Mouse (Mus musculus): ENCODE data around the gene Hmgcl. TPM values are rescaled to one million over a fixed set of nuclear protein-coding genes. Genes with fewer than 3 reads are reported as not detected.

Hmgcl gene
- total RNA-seq, 4 experiments from 2014 or later, result 83.3 to 91.3 (median 85.0) TPM

GRCm38 (mm10) chr4:135986301-135986942 is 40.2 kb downstream of the Hmgcl start:
- no peak for DNase-seq (ENCODE audit: low spot score)

DNA sequence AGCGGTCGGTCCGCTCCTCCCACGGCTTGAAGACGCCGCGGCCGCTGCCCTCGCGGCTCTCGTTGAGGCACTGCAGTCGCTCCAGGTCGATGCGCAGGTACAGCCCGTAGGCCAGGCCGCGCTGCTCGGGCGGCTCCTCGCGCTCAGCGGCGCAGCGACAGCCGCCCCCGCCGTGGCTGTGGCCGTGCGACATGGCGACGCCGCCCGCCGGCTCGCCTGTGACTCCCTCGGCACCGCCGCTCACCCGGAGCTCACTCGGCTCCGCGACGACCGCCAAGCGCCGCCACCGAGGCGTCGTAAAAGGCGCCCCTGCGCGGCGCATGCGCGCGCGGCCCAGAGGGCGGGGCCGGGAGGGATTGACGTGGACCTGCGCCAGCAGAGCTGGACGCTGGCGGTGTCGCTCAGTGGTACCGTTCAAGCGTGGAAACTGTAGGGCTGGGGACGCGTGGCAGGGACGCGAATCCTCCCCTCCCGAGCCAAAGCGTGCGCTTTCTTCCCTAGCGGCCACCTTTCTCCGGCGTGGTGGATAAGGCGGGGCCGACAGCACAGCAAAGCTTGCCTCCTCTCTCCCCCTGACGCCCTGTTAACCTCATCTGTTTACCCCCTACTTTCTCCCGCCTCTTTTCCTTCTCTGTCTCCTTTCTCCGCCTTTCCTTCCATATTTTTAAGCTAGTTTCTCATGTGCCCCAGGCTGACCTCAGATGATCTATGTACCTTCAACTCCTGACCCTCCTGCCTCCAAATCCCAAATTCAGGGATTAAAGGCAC is 40.9 kb downstream of the Hmgcl start, which contains the start of gene Pithd1:
Gene Pithd1, minus strand, starts transcription at position 322 of the 768 bp plus-strand sequence.
- peak; percentile 90 for DNase-seq (ENCODE audit: low spot score)

DNA sequence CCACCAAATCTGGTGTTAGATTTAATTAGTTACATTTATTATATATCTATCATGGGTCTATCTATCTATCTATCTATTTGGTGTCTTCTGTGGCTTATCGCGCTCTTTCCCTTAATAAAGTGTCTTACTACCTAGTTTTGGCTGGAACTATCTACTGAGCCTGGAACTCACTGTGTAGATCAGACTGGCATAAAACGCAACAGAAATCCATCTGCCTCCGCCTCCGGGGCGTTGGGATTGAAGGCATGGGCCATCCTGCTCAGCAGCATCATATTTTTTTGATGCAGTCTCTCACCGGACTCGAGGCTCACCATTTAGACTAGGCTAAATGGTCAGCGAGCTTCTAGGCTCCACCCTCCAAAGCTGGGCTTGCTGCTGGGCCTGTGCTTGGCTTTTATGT is 41.5 kb downstream of the Hmgcl start:
- DNase-seq (ENCODE audit: low spot score), result no peak

GRCm38 (mm10) chr4:135993941-135994340 is 47.7 kb downstream of the Hmgcl start:
- DNase-seq (ENCODE audit: low spot score), result no peak

DNA sequence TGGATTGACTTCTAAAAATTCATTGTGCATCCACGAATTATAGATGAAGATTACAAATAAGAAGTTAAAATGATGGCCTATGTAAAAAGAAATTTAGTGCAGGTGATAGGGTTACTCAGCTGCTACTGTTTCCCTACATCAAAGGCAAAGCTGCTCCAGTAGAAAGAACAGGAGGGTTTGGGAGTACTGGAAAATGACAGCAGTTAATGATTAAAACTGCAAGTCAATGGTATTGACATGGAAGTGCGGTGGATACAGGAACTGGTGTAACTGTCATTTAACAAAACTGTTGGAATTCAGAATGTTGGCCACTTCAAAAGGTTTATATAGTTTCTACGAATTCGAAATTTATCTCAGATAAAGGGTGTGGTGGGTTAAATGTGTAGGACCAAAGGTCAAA is 48.9 kb downstream of the Hmgcl start:
- no peak for DNase-seq (ENCODE audit: low spot score)

DNA sequence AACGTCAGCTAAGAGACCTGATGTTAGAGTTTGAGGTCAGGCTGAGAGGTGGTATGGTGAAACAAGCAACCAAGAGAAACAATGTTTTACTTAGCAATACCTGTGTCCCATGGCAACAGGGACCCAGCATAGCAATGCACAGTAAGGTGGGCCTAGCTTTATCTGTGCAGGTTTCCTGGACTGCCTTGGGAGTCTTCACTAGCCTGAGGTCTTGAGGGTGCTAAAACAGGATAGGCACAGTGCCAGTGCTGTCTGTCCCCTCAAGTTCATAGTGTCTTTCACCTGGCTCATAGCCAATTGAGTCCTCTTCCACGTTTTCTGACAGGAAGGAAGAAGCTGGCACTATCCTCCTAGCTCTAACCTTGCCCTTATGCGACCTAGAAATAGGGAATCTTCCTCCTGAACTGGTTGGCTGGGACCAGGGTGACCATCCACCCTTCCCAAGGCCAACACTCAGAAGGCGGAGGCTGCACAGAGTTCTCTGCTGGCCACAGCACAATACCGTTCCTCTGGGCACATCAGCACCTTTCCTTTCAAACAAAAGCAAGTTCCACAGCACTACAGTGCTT is 57.9 kb downstream of the Hmgcl start:
- no peak for DNase-seq (ENCODE audit: low spot score)

GRCm38 (mm10) chr4:136004921-136005320 is 58.7 kb downstream of the Hmgcl start:
- DNase-seq (ENCODE audit: low spot score), result no peak

DNA sequence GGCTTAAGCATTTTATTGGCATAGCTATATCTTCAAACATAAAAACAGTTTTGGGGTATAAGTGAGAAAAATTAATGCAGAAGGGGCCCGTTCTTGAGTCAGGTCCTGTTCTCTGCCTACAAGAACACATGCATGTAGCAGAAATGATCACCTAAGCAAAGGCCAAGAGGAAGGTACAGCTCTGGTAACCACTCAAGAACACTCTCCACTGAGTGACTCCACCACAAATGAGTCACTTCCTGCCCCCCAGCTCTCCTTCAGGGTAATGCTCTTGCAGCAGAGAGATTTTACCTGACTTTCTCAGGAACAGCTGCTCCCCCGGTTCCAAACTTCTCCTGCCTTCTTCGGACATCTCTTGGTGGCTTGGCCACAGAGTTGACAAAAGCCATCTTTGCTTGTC is 60.6 kb downstream of the Hmgcl start:
- no peak for DNase-seq (ENCODE audit: low spot score)

- no peak for DNase-seq (ENCODE audit: low spot score)
These were observed 62.7 kb downstream of the Hmgcl start for GRCm38 (mm10) chr4:136008782-136009447.

DNA sequence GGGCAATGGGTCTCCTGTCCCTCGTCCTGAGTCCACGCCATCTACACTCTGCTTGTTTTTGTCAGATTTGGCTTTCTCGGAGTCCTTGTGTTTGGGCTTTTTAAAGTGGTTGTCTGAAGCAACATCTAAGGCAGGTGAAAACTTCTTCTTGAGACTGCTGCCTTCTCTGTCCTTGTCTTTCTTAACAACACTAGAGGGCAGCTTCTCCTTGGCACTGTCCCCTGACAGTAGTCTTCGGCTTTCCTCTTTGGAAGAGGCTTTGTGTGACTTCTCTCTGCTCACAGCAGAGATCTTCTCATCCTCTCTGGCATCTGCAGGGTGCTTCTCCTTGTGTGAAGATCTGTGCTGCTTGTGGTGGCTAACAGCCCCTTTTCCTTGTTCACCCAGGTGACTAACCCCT is 64.3 kb downstream of the Hmgcl start:
- DNase-seq (ENCODE audit: low spot score), result no peak

Other genes with a start within 250 kb of the Hmgcl start
- under 1 TPM; 0.35 to 0.59 (median 0.39) TPM for gene Il22ra1, start 218.3 kb upstream of the Hmgcl start, total RNA-seq (2022)
- 1 to 10 TPM in 3 of 4 experiments, under 1 TPM in 1; 0.84 to 2.7 (median 1.6) TPM for gene Myom3, start 186.7 kb upstream of the Hmgcl start, total RNA-seq (2022)
- 10 to 100 TPM; 33.2 to 42.3 (median 37.9) TPM for gene Srsf10, start 90.7 kb upstream of the Hmgcl start, total RNA-seq (2022)
- 10 to 100 TPM; 51.2 to 75.7 (median 66.5) TPM for gene Pnrc2, start 72.6 kb upstream of the Hmgcl start, total RNA-seq (2022)
- under 1 TPM; 0.22 to 0.57 (median 0.36) TPM for gene Cnr2, start 51.1 kb upstream of the Hmgcl start, total RNA-seq (2022)
- 10 to 100 TPM; 29.8 to 40.8 (median 34.6) TPM for gene Fuca1, start 25.7 kb upstream of the Hmgcl start, total RNA-seq (2022)
- gene Gale, start 17.3 kb downstream of the Hmgcl start, total RNA-seq (2022), result 1 to 10 TPM; 1.2 to 3.2 (median 1.6) TPM
- gene Lypla2, start 26.2 kb downstream of the Hmgcl start, total RNA-seq (2022), result 10 to 100 TPM; 32.5 to 38.4 (median 35.9) TPM
- 10 to 100 TPM; 20.8 to 23.4 (median 21.6) TPM for gene Pithd1, start 40.8 kb downstream of the Hmgcl start, total RNA-seq (2022)
- gene Eloa, start 75.3 kb downstream of the Hmgcl start, total RNA-seq (2022), result 10 to 100 TPM; 32.2 to 33.9 (median 33.1) TPM
- 100 to 1,000 TPM; 238 to 318 (median 274) TPM for gene Rpl11, start 107.0 kb downstream of the Hmgcl start, total RNA-seq (2022)
- gene Id3, start 197.0 kb downstream of the Hmgcl start, total RNA-seq (2022), result 10 to 100 TPM; 41.4 to 71.3 (median 61.6) TPM
- 1 to 10 TPM in 1 of 4 experiments, under 1 TPM in 3; 0.38 to 2.1 (median 0.59) TPM for gene E2f2, start 225.9 kb downstream of the Hmgcl start, total RNA-seq (2022)

All from heart, adult 8-10 months (tissue).